ENCODE assay signal across 8 mouse cellular contexts in the genomic region with DNA sequence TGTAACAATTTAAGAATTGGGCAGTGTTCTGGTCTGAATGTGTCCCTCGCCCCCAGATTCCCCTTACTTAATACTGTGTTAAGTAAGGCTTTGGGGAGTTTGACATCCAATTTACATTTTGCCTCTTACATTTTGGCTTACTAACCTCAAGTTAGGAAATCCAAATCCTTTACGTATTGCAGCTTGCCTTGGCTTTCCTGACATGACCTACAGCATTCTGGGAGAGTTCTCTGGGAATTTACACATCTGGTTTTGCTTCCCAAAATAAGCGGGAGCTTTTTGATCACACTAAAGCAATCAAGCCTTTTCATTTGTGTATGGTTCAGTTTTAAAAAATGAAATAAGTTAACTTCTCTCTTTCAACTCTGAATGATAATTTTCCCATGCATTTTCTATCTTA. TPM values are rescaled to one million over a fixed set of nuclear protein-coding genes. Genes with fewer than 3 reads are reported as not detected.
DNase-seq lines count a peak whose midpoint lies in the region; ATAC-seq and TF ChIP-seq lines count a peak whose summit lies in the region.

No protein-coding gene starts in this region.

- no peak for TF ChIP-seq EP300 in liver, embryonic 14.5 days (IDR thresholded peaks at IDR 0.05; ENCODE audit: low read depth)

- H3K36me3 ChIP-seq in heart, embryonic 14.5 days (ENCODE audit: control insufficient read depth, insufficient read depth, low read length): no peaks in the 10 kb centered on the region
- no peaks in the 10 kb centered on the region for H3K36me3 ChIP-seq in forebrain, postnatal 0 days (ENCODE audit: insufficient read depth)
- no peaks in the 10 kb centered on the region for H3K36me3 ChIP-seq in liver, embryonic 14.5 days (replicated peaks; ENCODE audit: control insufficient read depth, insufficient read depth, low read depth)

- ATAC-seq in heart, embryonic 14.5 days (ENCODE audit: insufficient number of reproducible peaks, insufficient read depth, low FRiP score, low read depth): no peak
- no peak for ATAC-seq in forebrain, postnatal 0 days
- ATAC-seq in liver, embryonic 14.5 days (ENCODE audit: insufficient read depth): no peak

- DNase-seq in heart, postnatal 4 days: no peak
- peak; percentile 36 for DNase-seq in NIH3T3 (ENCODE audit: low read depth)
- DNase-seq in forebrain, postnatal 0 days: no peak
- no peak for DNase-seq in liver, embryonic 14.5 days (ENCODE audit: low read depth in 3 of 3, low spot score in 3 of 3)
- DNase-seq in left cerebral cortex, adult 18-20 months (ENCODE audit: low spot score in 2 of 2): no peak
- no peak for DNase-seq in frontal cortex, postnatal 10 days (ENCODE audit: low spot score in 2 of 2)
- DNase-seq in right cerebral cortex, postnatal 25 days: no peak

- H3K4me3 ChIP-seq in heart, embryonic 14.5 days (ENCODE audit: control insufficient read depth in 1 of 2, insufficient read depth in 1 of 2, low read depth in 1 of 2, low read length in 2 of 2): peak overlapping the region in 1 of 2 experiments; percentile 65; a peak in 2 of 4 replicates
- peak overlapping the region; percentile 77; the same call in 1 of the 2 replicates for H3K4me3 ChIP-seq in forebrain, postnatal 0 days (ENCODE audit: low read depth, low read length)
- peak overlapping the region in 1 of 2 experiments; percentile 61; a peak in 1 of 4 replicates for H3K4me3 ChIP-seq in liver, embryonic 14.5 days (ENCODE audit: insufficient read depth in 1 of 2, low read depth in 2 of 2, low read length in 2 of 2)

- WGBS in heart, embryonic 14.5 days: 46% methylated on average over 3 of the region's 3 CpGs
- 52% methylated on average over 3 of the region's 3 CpGs for WGBS in forebrain, postnatal 0 days
- 48% methylated on average over 3 of the region's 3 CpGs for WGBS in liver, embryonic 14.5 days (ENCODE audit: insufficient replicate concordance)

- TF ChIP-seq CTCF in forebrain, postnatal 0 days (IDR thresholded peaks at IDR 0.05; ENCODE audit: low read depth): no peak
- TF ChIP-seq CTCF in liver, embryonic 14.5 days (IDR thresholded peaks at IDR 0.05; ENCODE audit: low read depth): no peak

- peak overlapping the region; percentile 82 for H3K9ac ChIP-seq in heart, embryonic 14.5 days (ENCODE audit: low read length)
- H3K9ac ChIP-seq in forebrain, postnatal 0 days: no peak overlapping the region
- H3K9ac ChIP-seq in liver, embryonic 14.5 days (replicated peaks): no peak overlapping the region

- H3K9me3 ChIP-seq in heart, embryonic 14.5 days (ENCODE audit: control insufficient read depth, low read length): no peaks in the 10 kb centered on the region
- H3K9me3 ChIP-seq in forebrain, postnatal 0 days (ENCODE audit: low read length): no peaks in the 10 kb centered on the region
- no peaks in the 10 kb centered on the region for H3K9me3 ChIP-seq in liver, embryonic 14.5 days (ENCODE audit: control insufficient read depth, low read length)

- H3K27me3 ChIP-seq in heart, embryonic 14.5 days (ENCODE audit: control insufficient read depth, insufficient read depth, low read length): no peaks in the 10 kb centered on the region
- peaks cover 2% of the 10 kb centered on the region for H3K27me3 ChIP-seq in forebrain, postnatal 0 days (ENCODE audit: insufficient read depth, low read length)
- H3K27me3 ChIP-seq in liver, embryonic 14.5 days (ENCODE audit: control insufficient read depth, insufficient read depth, low read length): peaks cover 33% of the 10 kb centered on the region

- H3K4me2 ChIP-seq in heart, embryonic 14.5 days (ENCODE audit: low read length): peak overlapping the region; percentile 88
- H3K4me2 ChIP-seq in forebrain, postnatal 0 days (ENCODE audit: low read depth): peak overlapping the region; percentile 91
- H3K4me2 ChIP-seq in liver, embryonic 14.5 days (ENCODE audit: low read depth): peak overlapping the region; percentile 67

- peak overlapping the region; percentile 76 to 97 for H3K27ac ChIP-seq in heart, embryonic 14.5 days (replicated peaks in 1 of 2; ENCODE audit: control insufficient read depth in 1 of 2, insufficient read depth in 1 of 2, low read depth in 2 of 2, low read length in 2 of 2)
- H3K27ac ChIP-seq in forebrain, postnatal 0 days (ENCODE audit: low read depth, low read length): no peak overlapping the region
- H3K27ac ChIP-seq in liver, embryonic 14.5 days: no peak overlapping the region

- H3K4me1 ChIP-seq in heart, embryonic 14.5 days (ENCODE audit: control insufficient read depth in 2 of 2, insufficient read depth in 2 of 2, low read length in 2 of 2): peaks cover 7 to 35% of the 10 kb centered on the region in 2 experiments
- H3K4me1 ChIP-seq in forebrain, postnatal 0 days (ENCODE audit: insufficient read depth): no peaks in the 10 kb centered on the region
- H3K4me1 ChIP-seq in liver, embryonic 14.5 days (replicated peaks; ENCODE audit: control insufficient read depth in 2 of 2, insufficient read depth in 2 of 2, low read length in 1 of 2): no peaks in the 10 kb centered on the region; a peak in 1 of 4 replicates

RNA-seq across cellular contexts. Expression of gene Map3k5, which starts 1.3 kb away (rescaled TPM):
- 4.4 and 4.5 TPM in 2 replicates for polyA plus RNA-seq in heart, embryonic 14.5 days (2014; fragmentation: Nextera tagmentation; extraction: Ambion mirVana)
- 10 to 100 TPM; 27.7 to 28.3 TPM for total RNA-seq in heart, postnatal 4 days (2021)
- total RNA-seq in forebrain, postnatal 0 days (2014; rRNA removed): 4.8 and 5.8 TPM in 2 replicates
- 0.77 and 1.3 TPM in 2 replicates for polyA plus RNA-seq in forebrain, postnatal 0 days (2015; fragmentation: Nextera tagmentation; extraction: Ambion mirVana)
- polyA plus RNA-seq in liver, embryonic 14.5 days (2012; rRNA removed): 0.71 and 1.0 TPM in 2 replicates
- 1.1 and 1.3 TPM in 2 replicates for polyA plus RNA-seq in liver, embryonic 14.5 days (2014; fragmentation: Nextera tagmentation; extraction: Ambion mirVana)
- 10 to 100 TPM; 47.7 to 48.4 TPM for total RNA-seq in left cerebral cortex, adult 18-20 months (2021)

RNA-seq across cellular contexts. Expression of gene Pex7, which starts 25.5 kb away (rescaled TPM):
- polyA plus RNA-seq in heart, embryonic 14.5 days (2014; fragmentation: Nextera tagmentation; extraction: Ambion mirVana): 42.6 and 44.5 TPM in 2 replicates
- total RNA-seq in heart, postnatal 4 days (2021): 10 to 100 TPM; 24.0 to 24.2 TPM
- 26.5 and 38.2 TPM in 2 replicates for total RNA-seq in forebrain, postnatal 0 days (2014; rRNA removed)
- 31.2 and 33.8 TPM in 2 replicates for polyA plus RNA-seq in forebrain, postnatal 0 days (2015; fragmentation: Nextera tagmentation; extraction: Ambion mirVana)
- polyA plus RNA-seq in liver, embryonic 14.5 days (2012; rRNA removed): 9.9 and 13.3 TPM in 2 replicates
- polyA plus RNA-seq in liver, embryonic 14.5 days (2014; fragmentation: Nextera tagmentation; extraction: Ambion mirVana): 30.7 and 30.8 TPM in 2 replicates
- 10 to 100 TPM; 24.5 to 26.1 TPM for total RNA-seq in left cerebral cortex, adult 18-20 months (2021)

Comparison
In these comparisons a context has a peak if more than half of its experiments do, and no peak if none do; other contexts are left out.
1. H3K27ac ChIP-seq: peak in heart, embryonic 14.5 days (2 of 2); none in forebrain, postnatal 0 days (single experiment) and liver, embryonic 14.5 days (single experiment).
2. Peak in every context shown above with its lines, with median percentiles within 50 percentile points of each other: H3K4me2 ChIP-seq.